In genomic region chr1:3121288-3121687, GRCm38 (mm10) we compare ENCODE assay signal across 8 mouse cellular contexts.
DNase-seq lines count a peak whose midpoint lies in the region; ATAC-seq lines count a peak whose summit lies in the region.
"Had no signal": no experiment of that assay in that cellular context is flagged by ENCODE, and none has a peak within 500 bp of the region (broad histone marks: within the 10 kb centered on the region; RNA-seq: fewer than 3 reads in every experiment).

No protein-coding gene starts in this region.

- no peak overlapping the region for H3K9ac ChIP-seq in heart, embryonic 12.5 days
- H3K9ac ChIP-seq: embryonic facial prominence, embryonic 15.5 days had no signal

- no peaks in the 10 kb centered on the region for H3K36me3 ChIP-seq in heart, embryonic 12.5 days
- H3K36me3 ChIP-seq: embryonic facial prominence, embryonic 15.5 days had no signal

- peaks cover 11% of the 10 kb centered on the region for H3K4me1 ChIP-seq in heart, embryonic 12.5 days (replicated peaks)
- H3K4me1 ChIP-seq: embryonic facial prominence, embryonic 15.5 days had no signal

- no peaks in the 10 kb centered on the region for H3K27me3 ChIP-seq in heart, embryonic 12.5 days (replicated peaks)
- H3K27me3 ChIP-seq: embryonic facial prominence, embryonic 15.5 days had no signal

- peak; percentile 51; the same call in 1 of the 2 replicates for ATAC-seq in heart, embryonic 12.5 days (ENCODE audit: insufficient number of reproducible peaks, low FRiP score)
- ATAC-seq in erythroblast, adult 5-6 weeks (replicated peaks; ENCODE audit: low FRiP score, poor library complexity, severe bottlenecking): no peak

- 38% methylated on average over 2 of the region's 2 CpGs for WGBS in heart, embryonic 12.5 days

- no peak overlapping the region for H3K27ac ChIP-seq in heart, embryonic 12.5 days (ENCODE audit: poor library complexity, severe bottlenecking)
- H3K27ac ChIP-seq: embryonic facial prominence, embryonic 15.5 days had no signal

- peak; percentile 2 for DNase-seq in kidney, adult 9 months
- no peak for DNase-seq in kidney, adult 18-20 months
- DNase-seq in frontal cortex, postnatal 10 days (ENCODE audit: low spot score in 2 of 2): peak; percentile 34 to 39
- DNase-seq in lung, postnatal 14 days: peak; percentile 0
- no peak for DNase-seq in retina, postnatal 1 day

- H3K9me3 ChIP-seq in heart, embryonic 12.5 days (replicated peaks): no peaks in the 10 kb centered on the region
- H3K9me3 ChIP-seq: embryonic facial prominence, embryonic 15.5 days had no signal

- no peak overlapping the region for H3K4me2 ChIP-seq in heart, embryonic 12.5 days
- H3K4me2 ChIP-seq: embryonic facial prominence, embryonic 15.5 days had no signal

- no peak overlapping the region for H3K4me3 ChIP-seq in heart, embryonic 12.5 days
- H3K4me3 ChIP-seq: embryonic facial prominence, embryonic 15.5 days had no signal

Comparison
In these comparisons a context has a peak if more than half of its experiments do, and no peak if none do; other contexts are left out.
1. DNase-seq: peak in kidney, adult 9 months (single experiment), frontal cortex, postnatal 10 days (2 of 2) and lung, postnatal 14 days (single experiment); none in kidney, adult 18-20 months (single experiment) and retina, postnatal 1 day (single experiment).